Mouse (Mus musculus): Measurements from ENCODE around the gene Rin1. TPM values are rescaled to one million over a fixed set of nuclear protein-coding genes. Genes with fewer than 3 reads are reported as not detected.
A peak's percentile ranks its signal among the peaks of the same experiment; 100 is the strongest.

Rin1 gene
- total and polyA plus RNA-seq, 3 experiments, result 0.13 to 0.89 (median 0.47) TPM

DNA sequence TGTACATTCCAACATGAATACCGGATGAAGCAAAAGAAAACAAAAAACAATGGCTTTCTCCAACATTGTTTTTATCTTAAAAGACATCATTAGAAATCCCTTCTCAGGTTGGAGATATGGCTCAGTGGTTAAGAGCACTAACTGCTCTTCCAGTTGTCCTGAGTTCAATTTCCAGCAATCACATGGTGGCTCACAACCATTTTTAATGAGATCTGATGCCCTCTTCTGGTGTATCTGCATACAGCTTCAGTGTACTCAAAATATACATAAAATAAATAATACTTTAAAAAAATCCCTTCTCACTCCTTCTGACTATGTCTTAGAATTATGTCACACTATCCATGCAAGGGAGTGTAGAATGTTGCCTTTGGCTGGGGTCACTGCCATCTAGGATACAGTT is 29.0 kb downstream of the Rin1 start:
- TF ChIP-seq USF2 (conservative IDR thresholded peaks at IDR 0.05; ENCODE audit: low read depth, low read length) (no peak), E2F4 (IDR thresholded peaks at IDR 0.05; ENCODE audit: insufficient replicate concordance, low read depth, low read length) (no peak), SMC3 (IDR thresholded peaks at IDR 0.05; ENCODE audit: low read depth, low read length) (no peak), CTCF (conservative IDR thresholded peaks at IDR 0.05 in 1 of 2, IDR thresholded peaks at IDR 0.05 in 1 of 2; ENCODE audit: low read depth in 2 of 2, low read length in 2 of 2) (peak in 1 of 2 experiments; percentile 22; a peak in 1 of 4 replicates), POLR2AphosphoS2 (IDR thresholded peaks at IDR 0.05; ENCODE audit: low read depth, low read length) (no peak), CHD1 (IDR thresholded peaks at IDR 0.05; ENCODE audit: low read depth, low read length) (no peak), RAD21 (IDR thresholded peaks at IDR 0.05; ENCODE audit: low read depth, low read length) (peak; percentile 2)
- no peak for DNase-seq (ENCODE audit: extremely low read depth)
- Histone ChIP-seq H3K9ac (ENCODE audit: insufficient read depth, low read depth) (no peak overlapping the region), H3K4me1 (ENCODE audit: control insufficient read depth in 1 of 2, insufficient read depth in 2 of 2) (peaks cover 0 to 8% of the 10 kb centered on the region in 2 experiments; a peak in 2 of 4 replicates), H3K27ac (ENCODE audit: insufficient read depth, low read depth) (no peak overlapping the region), H3K4me2 (ENCODE audit: insufficient read depth, low read depth, poor library complexity, severe bottlenecking) (no peak overlapping the region), H3K4me3 (replicated peaks in 1 of 3; ENCODE audit: low read depth in 2 of 3, low read length in 2 of 3, poor library complexity in 1 of 3) (no peak overlapping the region), H3K36me3 (replicated peaks in 1 of 2; ENCODE audit: control insufficient read depth in 1 of 2, insufficient read depth in 1 of 2, low read length in 1 of 2) (no peaks in the 10 kb centered on the region), H3K9me3 (replicated peaks; ENCODE audit: low read length) (peaks cover 8% of the 10 kb centered on the region), H3K79me2 (replicated peaks; ENCODE audit: control insufficient read depth, extremely low read depth, insufficient read depth, poor library complexity, severe bottlenecking) (no peaks in the 10 kb centered on the region), H3K27me3 (replicated peaks) (peaks cover 80% of the 10 kb centered on the region)
- in situ Hi-C loops (cut with MboI; ENCODE audit: low pct_ligation_motif_present, low pct_unique_long_range_greater_than_20kb, low sequenced_read_pairs) (no loop called here), dilution Hi-C loops (cut with MboI; ENCODE audit: extremely low pct_ligation_motif_present, extremely low pct_unique_long_range_greater_than_20kb, low sequenced_read_pairs) (no loop called here)

GRCm38 (mm10) chr19:5082005-5082404 is 31.7 kb downstream of the Rin1 start:
- dilution Hi-C loops (cut with MboI; ENCODE audit: extremely low pct_ligation_motif_present, extremely low pct_unique_long_range_greater_than_20kb, low sequenced_read_pairs), result no loop called here
- in situ Hi-C loops (cut with MboI; ENCODE audit: low pct_ligation_motif_present, low pct_unique_long_range_greater_than_20kb, low sequenced_read_pairs), result no loop called here
- peaks cover 5% of the 10 kb centered on the region for H3K9me3 ChIP-seq (replicated peaks; ENCODE audit: low read length)
- no peaks in the 10 kb centered on the region for H3K36me3 ChIP-seq (replicated peaks in 1 of 2; ENCODE audit: control insufficient read depth in 1 of 2, insufficient read depth in 1 of 2, low read length in 1 of 2)
- no peak overlapping the region for H3K9ac ChIP-seq (ENCODE audit: insufficient read depth, low read depth)
- H3K79me2 ChIP-seq (replicated peaks; ENCODE audit: control insufficient read depth, extremely low read depth, insufficient read depth, poor library complexity, severe bottlenecking), result no peaks in the 10 kb centered on the region
- H3K4me1 ChIP-seq (ENCODE audit: control insufficient read depth in 1 of 2, insufficient read depth in 2 of 2), result peaks cover 0 to 9% of the 10 kb centered on the region in 2 experiments; a peak in 2 of 4 replicates
- H3K4me2 ChIP-seq (ENCODE audit: insufficient read depth, low read depth, poor library complexity, severe bottlenecking), result no peak overlapping the region
- TF ChIP-seq KAT2A (IDR thresholded peaks at IDR 0.05; ENCODE audit: insufficient replicate concordance, low read length) (no peak), MYC (IDR thresholded peaks at IDR 0.05; ENCODE audit: low read depth, low read length) (no peak), NRF1 (IDR thresholded peaks at IDR 0.05; ENCODE audit: low read depth, low read length) (no peak), MAFK (IDR thresholded peaks at IDR 0.05; ENCODE audit: insufficient replicate concordance, low read length) (no peak), EP300 (IDR thresholded peaks at IDR 0.05; ENCODE audit: low read length) (no peak), MXI1 (IDR thresholded peaks at IDR 0.05; ENCODE audit: low read depth, low read length) (no peak), ETS1 (conservative IDR thresholded peaks at IDR 0.05; ENCODE audit: low read depth, low read length) (no peak), CHD2 (IDR thresholded peaks at IDR 0.05; ENCODE audit: low read length) (no peak), USF2 (conservative IDR thresholded peaks at IDR 0.05; ENCODE audit: low read depth, low read length) (no peak), NELFE (IDR thresholded peaks at IDR 0.05; ENCODE audit: low read depth, low read length) (no peak), SMC3 (IDR thresholded peaks at IDR 0.05; ENCODE audit: low read depth, low read length) (no peak)
- peaks cover 77% of the 10 kb centered on the region for H3K27me3 ChIP-seq (replicated peaks)
- no peak overlapping the region for H3K4me3 ChIP-seq (replicated peaks in 1 of 3; ENCODE audit: low read depth in 2 of 3, low read length in 2 of 3, poor library complexity in 1 of 3)
- DNase-seq (ENCODE audit: extremely low read depth), result no peak
- no peak overlapping the region for H3K27ac ChIP-seq (ENCODE audit: insufficient read depth, low read depth)

Data from CH12.LX (cell line).